Mouse (Mus musculus) ovary, adult 10 weeks (tissue): ENCODE measurements around the gene Tldc1. TPM values are rescaled to one million over a fixed set of nuclear protein-coding genes. Genes with fewer than 3 reads are reported as not detected.

Experiments
- polyA plus RNA-seq: library from polyadenylated mRNA; stranded (reverse); fragments of 350-450 nt; fragmentation: Illumina TruSeq; extraction: RNeasy Lipid Tissue Mini Kit (QIAGEN cat#74804); gene quantifications from one replicate; pipeline ENCODE4 v1.2.3, GENCODE M21; 2014

The Tldc1 gene
- polyA plus RNA-seq: 2.5 TPM

DNA sequence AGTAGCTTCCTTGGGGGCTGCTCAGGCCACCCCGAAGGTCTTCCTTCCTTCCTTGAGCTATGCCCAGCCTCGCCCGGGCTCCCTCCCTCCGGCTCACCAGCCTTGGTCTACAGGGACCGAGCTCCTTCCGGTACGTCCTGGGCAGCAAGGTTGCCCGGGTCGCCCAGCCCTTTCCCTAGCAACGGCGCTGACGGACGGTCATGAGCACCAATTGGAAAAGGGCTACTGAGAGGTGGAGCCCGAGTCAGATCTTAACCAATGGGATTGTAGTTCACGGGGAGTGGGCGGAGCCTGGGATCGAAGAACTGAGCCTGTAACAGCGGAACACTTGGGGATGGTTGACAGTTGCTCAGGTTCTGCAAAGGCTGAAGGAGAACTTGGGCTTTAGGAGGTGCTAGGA is at the start of gene Tldc1:
Tldc1 (minus strand) TSS at position 154 of the 400 bp plus-strand sequence.

Other genes with a start within 250 kb of the Tldc1 start
- 63.5 TPM for gene Mbtps1, start 219.7 kb downstream of the Tldc1 start, polyA plus RNA-seq
- 13.1 TPM for gene Hsdl1, start 203.2 kb downstream of the Tldc1 start, polyA plus RNA-seq
- not detected for gene Dnaaf1, start 203.2 kb downstream of the Tldc1 start, polyA plus RNA-seq
- not detected for gene Taf1c, start 173.2 kb downstream of the Tldc1 start, polyA plus RNA-seq
- not detected for gene Adad2, start 165.7 kb downstream of the Tldc1 start, polyA plus RNA-seq
- gene Kcng4, start 142.7 kb downstream of the Tldc1 start, polyA plus RNA-seq: 0.23 TPM
- 5.0 TPM for gene Wfdc1, start 112.1 kb downstream of the Tldc1 start, polyA plus RNA-seq
- gene Atp2c2, start 78.4 kb downstream of the Tldc1 start, polyA plus RNA-seq: not detected
- gene Cotl1, start 62.1 kb upstream of the Tldc1 start, polyA plus RNA-seq: 2.0 TPM
- gene Klhl36, start 83.8 kb upstream of the Tldc1 start, polyA plus RNA-seq: not detected
- 31.4 TPM for gene Usp10, start 131.9 kb upstream of the Tldc1 start, polyA plus RNA-seq
- 7.3 TPM for gene Gm20388, start 132.4 kb upstream of the Tldc1 start, polyA plus RNA-seq
- 24.0 TPM for gene Crispld2, start 214.0 kb upstream of the Tldc1 start, polyA plus RNA-seq